Mouse (Mus musculus): ENCODE data around the gene Ece2.

- no peak for TF ChIP-seq CTCF (IDR thresholded peaks at IDR 0.05; ENCODE audit: insufficient read depth, low read depth, low read length)
- TF ChIP-seq POLR2A (IDR thresholded peaks at IDR 0.05; ENCODE audit: insufficient read depth, low read depth, low read length) = 0 out of 2 replicates have a peak, but pooled peaks have one; percentile 16
Measured at GRCm38 (mm10) chr16:20621191-20621990, 8.2 kb upstream of the Ece2 start, which contains the start of gene Camk2n2.
